Mouse (Mus musculus) E14TG2a.4 (cell line): ENCODE data around the gene Entpd8.

Experiments used
- H3K27me3 ChIP-seq: 2 replicates; pipeline ENCODE4 v1.6.1; 2014; ENCODE audit warnings: low read length, control low read depth; ENCODE audit not compliant: insufficient read depth
- H3K36me3 ChIP-seq: 2 replicates; pipeline ENCODE4 v1.6.1; 2014; ENCODE audit warnings: low read length, control low read depth; ENCODE audit not compliant: insufficient read depth
- H3K4me1 ChIP-seq: replicated peaks from 2 replicates; pipeline ENCODE4 v1.6.1; 2014; ENCODE audit warnings: low read depth, low read length, control low read depth
- H3K4me3 ChIP-seq: replicated peaks from 2 replicates; pipeline ENCODE4 v1.5.1; 2014; ENCODE audit warnings: mild to moderate bottlenecking, low read length
- H3K9me3 ChIP-seq: 2 replicates; pipeline ENCODE4 v1.6.1; 2014; ENCODE audit warnings: low read length, control low read depth
- CTCF ChIP-seq: conservative IDR thresholded peaks from 2 replicates; pipeline ENCODE4 v1.5.1; 2014; ENCODE audit warnings: low read length
- NANOG ChIP-seq: IDR thresholded peaks from 2 replicates; pipeline ENCODE4 v1.6.1; 2014; ENCODE audit warnings: borderline replicate concordance, low read length, mixed read lengths
- POU5F1 ChIP-seq: IDR thresholded peaks from 2 replicates; pipeline ENCODE4 v1.6.1; 2014; ENCODE audit warnings: low read length, borderline replicate concordance

The Entpd8 gene

GRCm38 (mm10) chr2:25115442-25115841 is 35.3 kb downstream of the Entpd8 start:
- H3K9me3 ChIP-seq = peaks cover 6% of the 10 kb centered on the region

GRCm38 (mm10) chr2:25120963-25121362 is 40.9 kb downstream of the Entpd8 start:
- TF ChIP-seq NANOG (no peak), POU5F1 (no peak), CTCF (no peak)
- H3K4me1 ChIP-seq = peaks cover 6% of the 10 kb centered on the region
- H3K9me3 ChIP-seq = peaks cover 6% of the 10 kb centered on the region

More at GRCm38 (mm10) chr2:25115442-25115841, 35.3 kb downstream of the Entpd8 start:
- Histone ChIP-seq H3K4me1 (peaks cover 5% of the 10 kb centered on the region; the same call in 1 of the 2 replicates), H3K4me3 (no peak overlapping the region), H3K27me3 (no peaks in the 10 kb centered on the region), H3K36me3 (no peaks in the 10 kb centered on the region)
- TF ChIP-seq POU5F1 (no peak), CTCF (no peak), NANOG (no peak)

GRCm38 (mm10) chr2:25122666-25123065 is 42.6 kb downstream of the Entpd8 start:
- Histone ChIP-seq H3K36me3 (no peaks in the 10 kb centered on the region), H3K9me3 (peaks cover 1% of the 10 kb centered on the region), H3K27me3 (peaks cover 16% of the 10 kb centered on the region), H3K4me1 (peaks cover 15% of the 10 kb centered on the region), H3K4me3 (no peak overlapping the region)
- TF ChIP-seq CTCF (no peak), NANOG (no peak), POU5F1 (no peak)

More at GRCm38 (mm10) chr2:25120963-25121362, 40.9 kb downstream of the Entpd8 start:
- H3K36me3 ChIP-seq = no peaks in the 10 kb centered on the region
- no peak overlapping the region for H3K4me3 ChIP-seq
- peaks cover 11% of the 10 kb centered on the region; the same call in 1 of the 2 replicates for H3K27me3 ChIP-seq

- Histone ChIP-seq H3K27me3 (peaks cover 16% of the 10 kb centered on the region), H3K36me3 (no peaks in the 10 kb centered on the region), H3K9me3 (no peaks in the 10 kb centered on the region), H3K4me3 (no peak overlapping the region), H3K4me1 (peaks cover 15% of the 10 kb centered on the region)
- no peak for TF ChIP-seq CTCF
- no peak for TF ChIP-seq POU5F1
- no peak for TF ChIP-seq NANOG
These were observed 43.4 kb downstream of the Entpd8 start for GRCm38 (mm10) chr2:25123527-25123926.

- Histone ChIP-seq H3K9me3 (no peaks in the 10 kb centered on the region), H3K36me3 (no peaks in the 10 kb centered on the region), H3K4me3 (no peak overlapping the region), H3K27me3 (peaks cover 16% of the 10 kb centered on the region), H3K4me1 (peaks cover 15% of the 10 kb centered on the region)
- TF ChIP-seq NANOG = no peak
- TF ChIP-seq CTCF = no peak
- TF ChIP-seq POU5F1 = no peak
These were observed 44.3 kb downstream of the Entpd8 start for GRCm38 (mm10) chr2:25124411-25124810.

- peaks cover 15% of the 10 kb centered on the region for H3K4me1 ChIP-seq
- TF ChIP-seq NANOG (no peak), POU5F1 (no peak), CTCF (no peak)
- no peak overlapping the region for H3K4me3 ChIP-seq
- H3K9me3 ChIP-seq = no peaks in the 10 kb centered on the region
- no peaks in the 10 kb centered on the region for H3K36me3 ChIP-seq
- H3K27me3 ChIP-seq = peaks cover 16% of the 10 kb centered on the region
These were observed 45.0 kb downstream of the Entpd8 start for GRCm38 (mm10) chr2:25125146-25125545.

GRCm38 (mm10) chr2:25126011-25127010 is 46.2 kb downstream of the Entpd8 start:
- Histone ChIP-seq H3K4me3 (peak overlapping the region; percentile 45), H3K4me1 (peaks cover 15% of the 10 kb centered on the region), H3K9me3 (no peaks in the 10 kb centered on the region), H3K36me3 (no peaks in the 10 kb centered on the region), H3K27me3 (peaks cover 16% of the 10 kb centered on the region)
- TF ChIP-seq POU5F1 = no peak
- TF ChIP-seq NANOG = no peak
- TF ChIP-seq CTCF = no peak

- TF ChIP-seq POU5F1 (no peak), NANOG (no peak), CTCF (peak; percentile 88)
- peaks cover 15% of the 10 kb centered on the region for H3K4me1 ChIP-seq
- H3K9me3 ChIP-seq = no peaks in the 10 kb centered on the region
- H3K27me3 ChIP-seq = peaks cover 16% of the 10 kb centered on the region
- no peak overlapping the region for H3K4me3 ChIP-seq
- no peaks in the 10 kb centered on the region for H3K36me3 ChIP-seq
These were observed 47.1 kb downstream of the Entpd8 start for GRCm38 (mm10) chr2:25127206-25127605.

GRCm38 (mm10) chr2:25128072-25128471 is 48.0 kb downstream of the Entpd8 start:
- TF ChIP-seq POU5F1 (no peak), CTCF (no peak), NANOG (no peak)
- Histone ChIP-seq H3K4me3 (no peak overlapping the region), H3K4me1 (peaks cover 15% of the 10 kb centered on the region), H3K36me3 (no peaks in the 10 kb centered on the region), H3K9me3 (no peaks in the 10 kb centered on the region), H3K27me3 (peaks cover 16% of the 10 kb centered on the region)
